Mouse (Mus musculus) testis, adult 2 months (tissue): ENCODE data around the gene Plek.

Experiments used
- CTCF ChIP-seq: fragments of 200-500 bp; IDR thresholded peaks from 2 replicates; pipeline ENCODE4 v1.5.1; 2012; ENCODE audit warnings: low read depth, mild to moderate bottlenecking, inconsistent platforms, low read length, moderate library complexity; ENCODE audit not compliant: control insufficient read depth, insufficient read depth, insufficient replicate concordance
- POLR2A ChIP-seq: fragments of 200-500 bp; IDR thresholded peaks from 2 replicates; pipeline ENCODE4 v1.6.1; 2012; ENCODE audit warnings: low read depth, mild to moderate bottlenecking, inconsistent platforms, low read length, moderate library complexity; ENCODE audit not compliant: control insufficient read depth

DNA sequence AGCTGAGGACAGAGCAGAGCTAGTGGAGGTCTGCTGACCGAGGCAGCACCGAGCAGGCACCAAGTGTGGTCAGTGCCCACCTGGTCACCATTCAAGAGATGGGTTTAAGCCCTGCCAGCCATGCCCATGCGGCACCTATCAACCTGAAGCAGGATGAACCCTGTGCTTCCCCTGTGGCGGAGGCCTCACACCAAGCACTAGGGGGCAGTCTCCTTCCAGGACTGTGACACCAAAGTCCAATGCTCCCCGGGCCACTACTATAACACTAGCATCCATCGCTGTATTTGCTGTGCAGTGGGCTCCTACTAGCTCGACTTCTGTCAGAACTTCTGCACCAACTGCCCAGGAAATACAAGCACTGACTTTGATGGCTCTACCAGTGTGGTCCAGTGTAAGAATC is 32.9 kb downstream of the Plek start:
- TF ChIP-seq POLR2A = no peak
- TF ChIP-seq CTCF = no peak
